Mouse (Mus musculus): ENCODE results near the gene Nlrp1b. TPM values are rescaled to one million over a fixed set of nuclear protein-coding genes. Genes with fewer than 3 reads are reported as not detected.
A peak's percentile ranks its signal among the peaks of the same experiment; 100 is the strongest.

Nlrp1b gene
- total RNA-seq (2021): under 1 TPM; 0.14 to 0.21 TPM
- long read RNA-seq, experiment 1: 0 reads
- long read RNA-seq, experiment 2: 0 reads

- DNase-seq (ENCODE audit: low spot score in 2 of 2): peak in 1 of 2 experiments; percentile 3
Observed at GRCm38 (mm10) chr11:71230684-71231480, at the start of gene Nlrp1b. Gene Nlrp1b (minus strand): TSS chr11:71230733.

GRCm38 (mm10) chr11:71261036-71261435 lies 30.5 kb upstream of the Nlrp1b start:
- DNase-seq (ENCODE audit: low spot score in 2 of 2): no peak

GRCm38 (mm10) chr11:71251333-71251732 lies 20.8 kb upstream of the Nlrp1b start:
- peak in 1 of 2 experiments; percentile 1 for DNase-seq (ENCODE audit: low spot score in 2 of 2)

DNA sequence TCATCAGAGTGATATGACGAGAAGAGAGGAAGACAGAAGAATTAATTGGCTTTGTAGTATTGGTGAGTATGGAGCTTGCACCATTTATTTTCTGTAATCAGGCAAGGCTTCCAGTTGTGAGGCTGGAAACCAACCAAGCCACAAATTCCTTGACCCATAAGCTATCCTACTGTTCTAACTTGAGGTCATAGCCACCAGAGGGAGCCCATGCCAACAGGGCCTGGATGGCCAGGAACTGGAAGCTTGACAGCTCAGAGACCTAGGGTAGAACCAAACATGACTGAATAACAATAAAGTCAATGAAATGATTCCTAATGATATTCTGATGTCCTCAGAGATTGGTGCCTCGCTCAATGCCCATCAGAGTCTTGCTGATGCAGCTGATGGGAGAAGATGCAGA lies 5.9 kb downstream of the Nlrp1b start:
- DNase-seq (ENCODE audit: low spot score in 2 of 2): no peak

GRCm38 (mm10) chr11:71202703-71203102 lies 27.8 kb downstream of the Nlrp1b start:
- DNase-seq (ENCODE audit: low spot score in 2 of 2): no peak

- no peak for DNase-seq (ENCODE audit: low spot score in 2 of 2)
Observed at GRCm38 (mm10) chr11:71199349-71199748, 31.2 kb downstream of the Nlrp1b start.

GRCm38 (mm10) chr11:71169633-71170032 lies 60.9 kb downstream of the Nlrp1b start:
- no peak for DNase-seq (ENCODE audit: low spot score in 2 of 2)

DNA sequence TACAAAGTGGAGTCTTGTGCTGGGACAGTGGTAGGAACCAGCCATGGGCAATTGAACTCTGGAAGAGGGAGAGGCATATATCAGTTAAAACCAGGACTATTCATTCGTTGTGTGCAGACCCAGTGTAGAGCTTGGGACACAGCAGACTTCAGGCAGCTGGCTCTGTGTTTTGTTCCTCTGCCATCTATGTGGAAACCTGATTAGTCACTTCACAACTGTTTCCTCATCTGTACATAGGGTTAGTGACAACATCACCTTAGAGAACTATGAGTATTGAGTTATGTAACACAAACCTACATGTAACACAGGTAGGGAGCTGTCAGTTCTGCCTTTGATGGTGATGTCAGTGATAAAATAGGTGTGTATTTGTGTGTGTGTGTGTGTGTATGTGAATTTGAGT lies 66.4 kb downstream of the Nlrp1b start:
- DNase-seq (ENCODE audit: low spot score in 2 of 2): no peak

DNA sequence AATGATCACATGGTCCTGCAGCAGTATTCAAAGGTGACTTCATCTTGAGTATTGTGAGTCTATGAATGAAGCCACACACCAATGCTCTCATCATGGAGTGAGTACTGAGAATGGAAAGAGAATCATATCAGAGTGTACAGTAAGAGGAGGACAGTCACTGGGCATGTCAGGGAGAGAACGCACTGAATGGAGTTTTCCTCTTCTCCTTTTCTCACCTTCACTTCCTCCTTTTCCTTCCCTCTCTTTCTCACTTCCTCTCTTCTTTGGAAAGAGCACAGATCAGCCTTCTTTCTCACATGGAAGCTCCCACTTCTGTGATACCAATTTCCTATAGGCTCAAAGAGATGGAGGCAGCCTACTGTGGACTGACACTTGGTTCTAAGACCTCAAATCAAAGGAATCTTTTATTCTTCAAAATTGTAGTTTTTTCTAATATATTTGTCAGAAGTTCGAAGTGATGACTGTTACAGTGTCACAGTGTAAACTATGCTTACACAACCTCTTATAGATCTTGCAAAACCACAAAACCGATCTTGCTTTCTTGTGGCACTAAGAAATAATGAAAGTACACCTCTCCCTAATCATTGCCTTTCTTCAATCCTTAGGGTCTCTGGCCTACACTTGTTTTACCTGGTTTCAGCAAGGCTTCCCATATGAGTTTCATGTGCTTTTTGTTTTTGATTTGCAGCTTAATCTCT lies 70.9 kb downstream of the Nlrp1b start:
- no peak for DNase-seq (ENCODE audit: low spot score in 2 of 2)

DNA sequence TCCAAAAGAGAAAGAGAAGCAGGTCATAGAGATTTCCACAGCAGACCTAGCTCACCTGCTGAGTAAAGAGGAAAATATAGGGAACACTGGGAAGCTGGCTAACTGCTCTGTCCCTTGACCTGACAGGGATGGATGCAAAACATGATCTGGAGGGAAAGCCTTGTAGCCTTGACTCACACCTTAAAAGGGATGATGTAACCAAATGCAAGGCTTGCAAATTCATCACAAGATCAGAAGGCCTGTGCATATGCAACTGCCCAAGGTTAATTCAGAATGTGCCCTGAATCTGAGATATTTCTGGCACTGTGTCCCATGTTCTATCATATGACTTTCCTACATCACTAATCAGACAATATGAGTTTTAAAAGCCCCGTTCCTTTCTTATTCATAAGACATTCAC lies 75.3 kb downstream of the Nlrp1b start:
- DNase-seq (ENCODE audit: low spot score in 2 of 2): no peak

- DNase-seq (ENCODE audit: low spot score in 2 of 2): no peak
Observed at GRCm38 (mm10) chr11:71144661-71145060, 85.9 kb downstream of the Nlrp1b start, which contains the start of gene Nlrp1a. Gene Nlrp1a (minus strand): TSS chr11:71144704.

DNA sequence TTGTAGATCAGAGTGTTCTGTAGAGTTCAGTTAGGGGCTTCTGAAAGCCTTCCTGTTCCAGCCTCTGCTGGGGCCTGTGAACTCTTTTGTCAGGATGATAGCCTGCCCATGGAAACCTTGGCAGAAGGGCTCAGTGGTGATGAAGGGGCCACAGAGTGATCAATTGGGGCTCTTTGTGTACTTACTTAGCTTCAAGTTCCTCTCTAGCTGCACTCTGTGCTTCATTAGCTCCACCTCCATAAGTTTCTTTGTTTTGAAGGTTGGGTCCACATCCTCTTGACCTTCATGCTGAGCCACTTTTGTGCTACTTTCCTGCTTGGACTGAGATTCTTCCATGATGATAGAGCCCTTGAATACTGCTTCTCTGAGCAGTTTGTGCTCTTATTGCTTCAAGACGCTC lies 88.5 kb downstream of the Nlrp1b start:
- no peak for DNase-seq (ENCODE audit: low spot score in 2 of 2)

DNA sequence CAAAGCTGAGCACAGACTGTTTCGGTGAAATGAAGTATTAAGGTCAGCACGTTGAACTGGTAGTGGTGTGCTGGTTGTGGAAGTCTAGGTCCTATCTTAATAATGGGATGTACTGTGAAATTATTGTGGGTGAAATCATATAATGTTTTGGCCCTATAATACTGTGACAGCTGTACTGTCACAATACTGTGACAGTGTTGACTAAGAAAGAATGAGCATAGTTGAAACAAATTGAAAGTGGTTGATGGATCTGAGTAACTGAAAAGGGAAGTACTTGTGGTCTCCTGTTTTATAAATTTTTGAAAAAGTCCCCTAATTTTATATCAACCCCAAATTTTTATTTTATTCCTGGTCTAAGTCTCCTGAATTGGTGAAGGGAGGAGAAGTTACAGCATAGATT lies 123.4 kb downstream of the Nlrp1b start:
- no peak for DNase-seq (ENCODE audit: low spot score in 2 of 2)

DNA sequence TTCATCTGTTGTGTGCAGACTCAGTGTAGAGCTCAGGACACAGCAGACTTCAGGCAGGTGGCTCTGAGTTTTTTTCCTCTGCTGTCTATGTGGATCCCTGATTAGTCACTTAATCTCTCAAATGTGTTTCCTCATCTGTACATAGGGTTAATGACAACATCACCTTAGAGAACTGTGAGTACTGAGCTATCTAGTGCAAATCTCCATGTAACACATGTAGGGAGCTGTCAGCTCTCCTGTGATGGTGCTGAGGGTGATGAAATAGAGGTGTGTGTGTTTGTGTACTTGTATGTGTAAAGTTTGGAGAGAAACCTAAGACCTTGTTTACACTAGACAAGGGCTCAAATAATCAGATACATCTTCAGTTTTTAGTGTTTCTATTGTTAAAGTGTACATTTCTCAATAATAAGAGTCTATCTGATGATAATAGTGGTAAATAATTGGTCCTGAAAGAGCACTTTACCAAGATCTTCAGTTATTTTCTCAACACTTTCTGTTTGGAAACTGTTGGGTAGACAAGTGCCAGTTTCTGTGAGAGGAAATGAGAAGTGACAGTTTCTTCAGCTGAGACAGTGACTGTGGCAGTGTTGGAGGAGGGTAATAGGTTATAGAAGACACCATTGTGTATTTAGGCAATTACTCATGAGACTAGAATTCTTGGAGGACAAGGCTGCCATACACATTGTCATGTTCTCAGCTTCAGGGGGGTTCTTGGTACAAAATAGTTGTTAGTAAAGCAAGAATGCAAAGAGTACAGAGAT lies 124.1 kb downstream of the Nlrp1b start:
- no peak for DNase-seq (ENCODE audit: low spot score in 2 of 2)

GRCm38 (mm10) chr11:71103931-71104330 lies 126.6 kb downstream of the Nlrp1b start:
- no peak for DNase-seq (ENCODE audit: low spot score in 2 of 2)

Other genes with a start within 250 kb of the Nlrp1b start
- gene C1qbp, start 247.7 kb downstream of the Nlrp1b start, total RNA-seq (2021): 100 to 1,000 TPM; 102 to 108 TPM
- gene Dhx33, start 226.3 kb downstream of the Nlrp1b start, total RNA-seq (2021): 10 to 100 TPM; 33.6 to 40.7 TPM
- 10 to 100 TPM in 1 of 2 experiments, 1 to 10 TPM in 1; 9.7 to 13.1 TPM for gene Mis12, start 211.1 kb downstream of the Nlrp1b start, total RNA-seq (2021)
- 10 to 100 TPM; 19.4 to 22.0 TPM for gene Derl2, start 210.9 kb downstream of the Nlrp1b start, total RNA-seq (2021)
- gene 6330403K07Rik, start 197.2 kb downstream of the Nlrp1b start, total RNA-seq (2021): 100 to 1,000 TPM; 131 to 145 TPM
- gene Nlrp1a, start 86.0 kb downstream of the Nlrp1b start, total RNA-seq (2021): under 1 TPM; 0.64 to 0.83 TPM